Mouse (Mus musculus): ENCODE results near the gene Abca5. TPM values are rescaled to one million over a fixed set of nuclear protein-coding genes. Genes with fewer than 3 reads are reported as not detected.

Abca5 gene
- polyA plus RNA-seq, 2 experiments, result 0.23 to 0.58 TPM

DNA sequence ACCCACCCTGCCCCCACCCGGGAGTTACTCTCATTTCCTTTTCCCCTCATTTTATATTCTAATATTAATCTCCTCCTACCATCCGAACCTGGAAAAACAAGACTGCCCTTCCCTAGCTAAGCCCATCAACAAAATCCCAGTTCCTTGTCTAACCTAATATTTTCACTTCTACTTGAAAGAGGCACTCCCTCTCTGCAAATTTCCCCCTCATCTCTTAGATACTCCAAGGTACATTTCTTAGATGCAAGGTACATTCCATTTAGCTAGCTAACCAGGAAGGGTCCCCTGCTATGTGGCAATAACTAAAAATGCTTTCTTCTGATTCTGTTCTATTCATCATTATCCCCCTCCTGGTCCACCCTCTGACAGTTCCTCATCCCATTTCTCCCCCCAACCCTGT is 10.7 kb upstream of the Abca5 start:
- WGBS (ENCODE audit: insufficient replicate concordance), result 47% methylated on average over 2 of the region's 2 CpGs
- no peaks in the 10 kb centered on the region for H3K4me1 ChIP-seq (replicated peaks; ENCODE audit: control insufficient read depth in 2 of 2, insufficient read depth in 2 of 2, low read length in 1 of 2)
- no peak for DNase-seq (ENCODE audit: low read depth in 3 of 3, low spot score in 3 of 3)
- no peaks in the 10 kb centered on the region for H3K9me3 ChIP-seq (ENCODE audit: control insufficient read depth, low read length)
- no peak overlapping the region for H3K27ac ChIP-seq
- H3K36me3 ChIP-seq (replicated peaks; ENCODE audit: control insufficient read depth, insufficient read depth, low read depth), result no peaks in the 10 kb centered on the region
- H3K27me3 ChIP-seq (ENCODE audit: control insufficient read depth, insufficient read depth, low read length), result no peaks in the 10 kb centered on the region
- H3K9ac ChIP-seq (replicated peaks), result no peak overlapping the region
- no peak for TF ChIP-seq EP300 (IDR thresholded peaks at IDR 0.05; ENCODE audit: low read depth)
- TF ChIP-seq CTCF (IDR thresholded peaks at IDR 0.05; ENCODE audit: low read depth), result no peak
- ATAC-seq (ENCODE audit: insufficient read depth), result no peak
- no peak overlapping the region for H3K4me2 ChIP-seq (ENCODE audit: low read depth)
- no peak overlapping the region for H3K4me3 ChIP-seq (ENCODE audit: insufficient read depth in 1 of 2, low read depth in 2 of 2, low read length in 2 of 2)

DNA sequence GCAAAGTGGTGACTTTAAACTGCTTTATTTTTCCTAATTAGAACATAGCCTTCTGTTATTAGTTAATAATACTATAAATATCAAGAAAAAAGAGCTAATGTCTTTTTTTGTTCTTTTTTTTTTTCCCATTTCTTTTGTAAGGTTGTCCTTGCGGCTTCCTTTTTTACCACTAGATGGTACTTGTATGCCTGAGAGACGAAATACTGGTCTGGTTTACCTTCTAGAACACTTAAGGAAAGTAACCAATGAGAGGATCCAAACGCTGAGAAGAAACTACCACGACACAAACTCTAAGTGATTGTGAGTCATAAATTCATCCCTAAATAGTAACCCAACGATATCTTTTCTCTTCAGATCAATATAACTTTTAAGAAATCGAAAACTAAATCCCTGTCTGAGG is 10.3 kb upstream of the Abca5 start:
- no peaks in the 10 kb centered on the region for H3K27me3 ChIP-seq (ENCODE audit: control insufficient read depth, insufficient read depth, low read length)
- 37% methylated on average over 6 of the region's 6 CpGs for WGBS (ENCODE audit: insufficient replicate concordance)
- no peak overlapping the region for H3K27ac ChIP-seq
- H3K9me3 ChIP-seq (ENCODE audit: control insufficient read depth, low read length), result no peaks in the 10 kb centered on the region
- H3K4me2 ChIP-seq (ENCODE audit: low read depth), result no peak overlapping the region
- no peak overlapping the region for H3K9ac ChIP-seq (replicated peaks)
- H3K36me3 ChIP-seq (replicated peaks; ENCODE audit: control insufficient read depth, insufficient read depth, low read depth), result no peaks in the 10 kb centered on the region
- H3K4me3 ChIP-seq (ENCODE audit: insufficient read depth in 1 of 2, low read depth in 2 of 2, low read length in 2 of 2), result no peak overlapping the region
- H3K4me1 ChIP-seq (replicated peaks; ENCODE audit: control insufficient read depth in 2 of 2, insufficient read depth in 2 of 2, low read length in 1 of 2), result no peaks in the 10 kb centered on the region
- DNase-seq (ENCODE audit: low read depth in 3 of 3, low spot score in 3 of 3) (no peak), ATAC-seq (ENCODE audit: insufficient read depth) (no peak)
- TF ChIP-seq EP300 (IDR thresholded peaks at IDR 0.05; ENCODE audit: low read depth) (no peak), CTCF (IDR thresholded peaks at IDR 0.05; ENCODE audit: low read depth) (no peak)

- ATAC-seq (ENCODE audit: insufficient read depth), result peak; percentile 7; the same call in 1 of the 2 replicates
- H3K4me1 ChIP-seq (replicated peaks; ENCODE audit: control insufficient read depth in 2 of 2, insufficient read depth in 2 of 2, low read length in 1 of 2), result 0 out of 4 replicates have a peak, but pooled peaks cover 0 to 2% of the 10 kb centered on the region in 2 experiments
- H3K4me3 ChIP-seq (ENCODE audit: insufficient read depth in 1 of 2, low read depth in 2 of 2, low read length in 2 of 2), result peak overlapping the region; percentile 71 to 92
- no peak overlapping the region for H3K27ac ChIP-seq
- no peak for TF ChIP-seq EP300 (IDR thresholded peaks at IDR 0.05; ENCODE audit: low read depth)
- peak overlapping the region; percentile 86 for H3K4me2 ChIP-seq (ENCODE audit: low read depth)
- H3K27me3 ChIP-seq (ENCODE audit: control insufficient read depth, insufficient read depth, low read length), result peaks cover 15% of the 10 kb centered on the region
- no peak for DNase-seq (ENCODE audit: low read depth in 3 of 3, low spot score in 3 of 3)
- H3K36me3 ChIP-seq (replicated peaks; ENCODE audit: control insufficient read depth, insufficient read depth, low read depth), result no peaks in the 10 kb centered on the region
- 1% methylated on average over 18 of the region's 18 CpGs for WGBS (ENCODE audit: insufficient replicate concordance)
- no peaks in the 10 kb centered on the region for H3K9me3 ChIP-seq (ENCODE audit: control insufficient read depth, low read length)
- peak overlapping the region; percentile 53 for H3K9ac ChIP-seq (replicated peaks)
Observed at GRCm38 (mm10) chr11:110336814-110337288, 665 bp downstream of the Abca5 start.

DNA sequence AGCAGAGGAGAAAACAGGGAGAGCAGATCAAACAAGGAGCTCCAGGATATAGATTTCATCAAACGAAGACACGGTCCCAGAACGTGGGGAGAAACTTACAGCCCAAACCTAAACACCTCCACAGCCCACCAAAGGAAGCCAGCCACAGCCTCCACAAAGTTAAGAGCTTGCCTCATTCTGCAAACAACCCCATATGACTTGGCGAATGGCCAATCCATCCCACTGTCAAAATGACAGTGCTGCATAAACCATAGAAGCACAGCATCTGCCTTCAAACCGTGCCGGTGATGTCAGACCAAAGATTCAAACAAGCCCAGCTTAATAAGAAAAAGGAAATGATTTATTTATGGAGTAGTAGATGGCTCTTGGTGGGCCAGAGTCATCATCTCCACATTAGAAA is 7.4 kb downstream of the Abca5 start:
- no peak for DNase-seq (ENCODE audit: low read depth in 3 of 3, low spot score in 3 of 3)

GRCm38 (mm10) chr11:110322266-110322665 is 15.2 kb downstream of the Abca5 start:
- ATAC-seq (ENCODE audit: insufficient read depth), result no peak

More for the DNA sequence above, 7.4 kb downstream of the Abca5 start:
- WGBS (ENCODE audit: insufficient replicate concordance), result 72% methylated on average over 6 of the region's 6 CpGs
- Histone ChIP-seq H3K4me3 (ENCODE audit: insufficient read depth in 1 of 2, low read depth in 2 of 2, low read length in 2 of 2) (no peak overlapping the region), H3K9ac (replicated peaks) (no peak overlapping the region), H3K4me2 (ENCODE audit: low read depth) (no peak overlapping the region), H3K27ac (no peak overlapping the region), H3K4me1 (replicated peaks; ENCODE audit: control insufficient read depth in 2 of 2, insufficient read depth in 2 of 2, low read length in 1 of 2) (no peaks in the 10 kb centered on the region), H3K27me3 (ENCODE audit: control insufficient read depth, insufficient read depth, low read length) (no peaks in the 10 kb centered on the region), H3K36me3 (replicated peaks; ENCODE audit: control insufficient read depth, insufficient read depth, low read depth) (no peaks in the 10 kb centered on the region), H3K9me3 (ENCODE audit: control insufficient read depth, low read length) (no peaks in the 10 kb centered on the region)
- ATAC-seq (ENCODE audit: insufficient read depth), result no peak
- TF ChIP-seq EP300 (IDR thresholded peaks at IDR 0.05; ENCODE audit: low read depth) (no peak), CTCF (IDR thresholded peaks at IDR 0.05; ENCODE audit: low read depth) (no peak)

More at GRCm38 (mm10) chr11:110322266-110322665, 15.2 kb downstream of the Abca5 start:
- TF ChIP-seq CTCF (IDR thresholded peaks at IDR 0.05; ENCODE audit: low read depth) (no peak), EP300 (IDR thresholded peaks at IDR 0.05; ENCODE audit: low read depth) (no peak)
- H3K4me2 ChIP-seq (ENCODE audit: low read depth), result no peak overlapping the region
- H3K9me3 ChIP-seq (ENCODE audit: control insufficient read depth, low read length), result no peaks in the 10 kb centered on the region
- H3K4me3 ChIP-seq (ENCODE audit: insufficient read depth in 1 of 2, low read depth in 2 of 2, low read length in 2 of 2), result no peak overlapping the region
- H3K27me3 ChIP-seq (ENCODE audit: control insufficient read depth, insufficient read depth, low read length), result no peaks in the 10 kb centered on the region
- DNase-seq (ENCODE audit: low read depth in 3 of 3, low spot score in 3 of 3), result no peak
- no peak overlapping the region for H3K9ac ChIP-seq (replicated peaks)
- no peak overlapping the region for H3K27ac ChIP-seq
- 72% methylated on average over 8 of the region's 8 CpGs for WGBS (ENCODE audit: insufficient replicate concordance)
- no peaks in the 10 kb centered on the region for H3K36me3 ChIP-seq (replicated peaks; ENCODE audit: control insufficient read depth, insufficient read depth, low read depth)
- no peaks in the 10 kb centered on the region for H3K4me1 ChIP-seq (replicated peaks; ENCODE audit: control insufficient read depth in 2 of 2, insufficient read depth in 2 of 2, low read length in 1 of 2)

Data from liver, embryonic 14.5 days (tissue).